Mouse (Mus musculus): ENCODE results near the gene Acss2. TPM values are rescaled to one million over a fixed set of nuclear protein-coding genes. Genes with fewer than 3 reads are reported as not detected.
A peak's percentile ranks its signal among the peaks of the same experiment; 100 is the strongest.
"Not testable (repeated sequence)": the region's sequence is repeated elsewhere in the genome, so short reads cannot be mapped to it uniquely, and the experiment has no call there.

The Acss2 gene
- polyA plus RNA-seq, 1 experiment from 2014 or later, result 14.4 TPM

DNA sequence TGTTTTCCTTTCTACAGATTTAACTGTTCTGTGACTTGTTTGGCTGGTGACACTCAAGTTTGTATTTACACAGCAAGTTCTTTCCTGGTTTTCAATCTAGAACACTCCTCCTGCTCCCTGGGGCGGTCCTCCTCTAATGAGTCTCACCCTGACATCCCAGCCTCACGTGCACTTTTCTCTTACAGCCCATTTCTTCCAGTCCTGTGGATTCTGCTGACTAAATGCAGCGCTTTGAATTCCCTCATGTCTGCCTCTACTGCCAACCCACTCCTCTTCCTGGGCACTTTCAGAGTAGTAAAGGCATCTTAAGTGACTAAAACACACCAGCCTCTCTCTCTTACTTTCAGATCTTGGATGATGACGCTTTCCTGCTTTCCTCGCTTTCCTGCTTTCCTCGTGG, 73.9 kb downstream of the Acss2 start:
- H3K9ac ChIP-seq, result peak overlapping the region; percentile 83
- peaks cover 14% of the 10 kb centered on the region for H3K4me1 ChIP-seq (replicated peaks)
- peak overlapping the region; percentile 67 for H3K4me3 ChIP-seq
- 7% methylated on average over 6 of the region's 6 CpGs for WGBS
- H3K9me3 ChIP-seq (replicated peaks), result no peaks in the 10 kb centered on the region
- H3K4me2 ChIP-seq, result peak overlapping the region; percentile 83
- ATAC-seq (ENCODE audit: insufficient number of reproducible peaks, low FRiP score), result no peak
- no peaks in the 10 kb centered on the region for H3K27me3 ChIP-seq (replicated peaks)
- no peaks in the 10 kb centered on the region for H3K36me3 ChIP-seq
- peak overlapping the region; percentile 87 for H3K27ac ChIP-seq (ENCODE audit: poor library complexity, severe bottlenecking)

- no peaks in the 10 kb centered on the region for H3K27me3 ChIP-seq (replicated peaks)
- peaks cover 14% of the 10 kb centered on the region for H3K4me1 ChIP-seq (replicated peaks)
- H3K9ac ChIP-seq, result peak within 1 kb of the TSS; percentile 83
- peak within 1 kb of the TSS; percentile 83 for H3K4me2 ChIP-seq
- peak within 1 kb of the TSS; percentile 67 for H3K4me3 ChIP-seq
- peak within 1 kb of the TSS; percentile 87 for H3K27ac ChIP-seq (ENCODE audit: poor library complexity, severe bottlenecking)
- peak; percentile 96 for ATAC-seq (ENCODE audit: insufficient number of reproducible peaks, low FRiP score)
- no peaks in the 10 kb centered on the region for H3K9me3 ChIP-seq (replicated peaks)
- under 1% methylated on average over 53 of the region's 53 CpGs for WGBS
- no peaks in the 10 kb centered on the region for H3K36me3 ChIP-seq
Observed at GRCm38 (mm10) chr2:155592137-155592853, 74.5 kb downstream of the Acss2 start, which contains the start of gene Gss. TSS of gene Gss (minus strand) at chr2:155592810.

DNA sequence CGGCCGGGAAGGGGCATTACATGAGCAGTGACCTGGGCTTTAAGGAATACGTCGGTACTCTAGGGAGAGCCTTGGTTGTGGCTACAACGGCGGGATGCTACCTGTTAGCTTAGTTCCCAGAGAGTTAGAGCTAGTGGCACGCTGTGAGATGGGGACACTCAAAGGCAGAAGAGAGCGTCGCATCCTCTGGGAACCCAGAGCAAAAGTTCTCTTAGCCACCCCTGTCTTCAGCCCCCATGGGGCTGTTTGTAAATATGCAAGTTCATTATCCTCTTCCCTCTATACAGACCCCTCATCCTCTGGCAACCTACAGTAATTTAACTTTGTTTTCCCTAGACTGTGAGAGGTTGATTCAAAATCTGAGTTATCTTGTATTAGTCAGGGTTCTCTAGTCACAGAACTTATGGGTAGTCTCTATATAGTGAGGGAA, 75.1 kb downstream of the Acss2 start:
- Histone ChIP-seq H3K4me1 (replicated peaks) (peaks cover 14% of the 10 kb centered on the region), H3K27ac (ENCODE audit: poor library complexity, severe bottlenecking) (peak overlapping the region; percentile 87), H3K9ac (peak overlapping the region; percentile 78), H3K9me3 (replicated peaks) (no peaks in the 10 kb centered on the region), H3K4me3 (peak overlapping the region; percentile 67), H3K27me3 (replicated peaks) (no peaks in the 10 kb centered on the region), H3K4me2 (peak overlapping the region; percentile 83), H3K36me3 (no peaks in the 10 kb centered on the region)
- ATAC-seq (ENCODE audit: insufficient number of reproducible peaks, low FRiP score), result no peak
- 0% methylated on average over 9 of the region's 9 CpGs for WGBS

DNA sequence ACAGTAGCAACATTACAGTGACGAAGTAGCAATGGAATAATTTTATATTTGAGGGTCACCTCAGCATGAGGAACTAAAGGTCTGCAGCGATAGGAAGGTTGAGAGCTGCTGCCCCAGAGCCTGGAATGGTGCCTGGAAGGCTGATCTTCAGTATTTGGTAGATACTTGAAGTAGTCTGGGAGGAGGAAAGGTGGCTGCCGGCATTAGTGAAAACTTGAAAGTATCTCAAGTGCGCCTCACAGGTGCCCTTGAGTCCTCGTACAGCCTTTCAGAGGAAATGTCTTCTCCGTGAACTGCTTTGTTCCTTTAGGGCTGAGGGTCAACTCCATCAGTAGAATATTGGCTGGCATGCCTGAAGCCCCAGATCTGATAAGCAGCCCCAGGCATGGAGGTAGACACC, 77.8 kb downstream of the Acss2 start:
- H3K4me1 ChIP-seq (replicated peaks), result peaks cover 11% of the 10 kb centered on the region
- H3K27ac ChIP-seq (ENCODE audit: poor library complexity, severe bottlenecking), result no peak overlapping the region
- H3K27me3 ChIP-seq (replicated peaks), result no peaks in the 10 kb centered on the region
- no peaks in the 10 kb centered on the region for H3K36me3 ChIP-seq
- no peak overlapping the region for H3K4me3 ChIP-seq
- no peaks in the 10 kb centered on the region for H3K9me3 ChIP-seq (replicated peaks)
- no peak overlapping the region for H3K9ac ChIP-seq
- ATAC-seq (ENCODE audit: insufficient number of reproducible peaks, low FRiP score), result no peak
- WGBS, result 81% methylated on average over 6 of the region's 6 CpGs
- no peak overlapping the region for H3K4me2 ChIP-seq

DNA sequence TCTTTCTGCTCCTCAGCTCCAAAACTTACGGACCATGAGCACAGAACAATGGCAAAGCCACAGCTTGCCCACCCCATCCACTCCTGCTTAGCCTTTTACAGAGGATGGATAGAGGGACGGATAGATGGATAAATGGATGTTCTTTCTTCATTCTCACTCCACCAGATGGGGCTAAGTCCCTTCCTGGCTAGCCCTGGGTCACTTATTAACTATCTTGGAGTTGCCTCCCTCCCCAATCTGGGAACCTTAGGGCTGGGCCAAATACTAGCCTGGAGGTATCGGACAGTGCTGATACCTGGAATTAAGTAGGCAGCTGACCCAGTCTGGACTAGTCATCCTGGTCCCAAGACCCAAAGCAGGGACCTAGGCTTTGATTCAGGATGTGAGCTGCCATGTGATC, 86.0 kb downstream of the Acss2 start:
- Histone ChIP-seq H3K36me3 (no peaks in the 10 kb centered on the region), H3K27me3 (replicated peaks) (no peaks in the 10 kb centered on the region), H3K27ac (ENCODE audit: poor library complexity, severe bottlenecking) (peak overlapping the region; percentile 87; the same call in 1 of the 2 replicates), H3K4me1 (replicated peaks) (peaks cover 36% of the 10 kb centered on the region), H3K4me3 (no peak overlapping the region), H3K4me2 (no peak overlapping the region), H3K9me3 (replicated peaks) (no peaks in the 10 kb centered on the region), H3K9ac (no peak overlapping the region)
- 52% methylated on average over 3 of the region's 3 CpGs for WGBS
- ATAC-seq (ENCODE audit: insufficient number of reproducible peaks, low FRiP score), result no peak

- Histone ChIP-seq H3K4me1 (replicated peaks) (peaks cover 36% of the 10 kb centered on the region), H3K4me2 (peak overlapping the region; percentile 44), H3K4me3 (no peak overlapping the region; the same call in 1 of the 2 replicates), H3K9me3 (replicated peaks) (no peaks in the 10 kb centered on the region), H3K27ac (ENCODE audit: poor library complexity, severe bottlenecking) (peak overlapping the region; percentile 87), H3K9ac (peak overlapping the region; percentile 45; the same call in 1 of the 2 replicates), H3K27me3 (replicated peaks) (no peaks in the 10 kb centered on the region), H3K36me3 (no peaks in the 10 kb centered on the region)
- 28% methylated on average over 10 of the region's 10 CpGs for WGBS
- ATAC-seq (ENCODE audit: insufficient number of reproducible peaks, low FRiP score), result peak; percentile 88
Observed at GRCm38 (mm10) chr2:155604560-155605235, 87.0 kb downstream of the Acss2 start.

DNA sequence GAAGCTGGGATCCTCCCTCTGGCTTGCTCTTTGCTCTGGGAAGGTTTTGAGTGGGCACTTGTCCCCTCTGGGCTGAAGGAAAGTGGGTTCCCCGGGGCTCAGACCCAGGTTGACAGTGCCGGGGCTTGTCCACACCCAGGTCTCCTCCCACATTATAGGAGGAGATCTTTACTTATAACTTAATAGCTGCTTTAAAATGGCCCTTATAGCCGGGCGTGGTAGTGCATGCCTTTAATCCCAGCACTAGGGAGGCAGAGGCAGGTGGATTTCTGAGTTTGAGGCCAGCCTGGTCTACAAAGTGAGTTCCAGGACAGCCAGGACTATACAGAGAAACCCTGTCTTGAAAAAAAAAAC, 87.5 kb downstream of the Acss2 start:
- not testable (repeated sequence) for H3K9me3 ChIP-seq (replicated peaks); H3K9ac ChIP-seq; H3K4me3 ChIP-seq; H3K36me3 ChIP-seq; H3K27me3 ChIP-seq (replicated peaks)
- H3K4me2 ChIP-seq, result peak overlapping the region; percentile 44
- H3K27ac ChIP-seq (ENCODE audit: poor library complexity, severe bottlenecking), result peak overlapping the region; percentile 87
- peak; percentile 30; the same call in 1 of the 2 replicates for ATAC-seq (ENCODE audit: insufficient number of reproducible peaks, low FRiP score)
- WGBS, result 53% methylated on average over 4 of the region's 4 CpGs
- H3K4me1 ChIP-seq (replicated peaks), result peaks cover 36% of the 10 kb centered on the region

- no peaks in the 10 kb centered on the region for H3K36me3 ChIP-seq
- H3K9ac ChIP-seq, result no peak overlapping the region
- no peak for ATAC-seq (ENCODE audit: insufficient number of reproducible peaks, low FRiP score)
- no peak overlapping the region for H3K4me2 ChIP-seq
- peaks cover 41% of the 10 kb centered on the region for H3K4me1 ChIP-seq (replicated peaks)
- WGBS, result 58% methylated on average over 4 of the region's 4 CpGs
- no peaks in the 10 kb centered on the region for H3K9me3 ChIP-seq (replicated peaks)
- H3K27ac ChIP-seq (ENCODE audit: poor library complexity, severe bottlenecking), result peak overlapping the region; percentile 87
- no peak overlapping the region for H3K4me3 ChIP-seq
- no peaks in the 10 kb centered on the region for H3K27me3 ChIP-seq (replicated peaks)
Observed at GRCm38 (mm10) chr2:155606360-155606759, 88.6 kb downstream of the Acss2 start.

- peak within 1 kb of the TSS; percentile 46 for H3K4me3 ChIP-seq
- peak within 1 kb of the TSS; percentile 65 for H3K9ac ChIP-seq
- H3K36me3 ChIP-seq, result peaks cover 17% of the 10 kb centered on the region
- peak; percentile 40; the same call in 1 of the 2 replicates for ATAC-seq (ENCODE audit: insufficient number of reproducible peaks, low FRiP score)
- H3K27ac ChIP-seq (ENCODE audit: poor library complexity, severe bottlenecking), result peak within 1 kb of the TSS; percentile 86
- WGBS, result 28% methylated on average over 4 of the region's 4 CpGs
- H3K4me2 ChIP-seq, result peak within 1 kb of the TSS; percentile 90
- no peaks in the 10 kb centered on the region for H3K27me3 ChIP-seq (replicated peaks)
- no peaks in the 10 kb centered on the region for H3K9me3 ChIP-seq (replicated peaks)
- peaks cover 43% of the 10 kb centered on the region for H3K4me1 ChIP-seq (replicated peaks)
Observed at GRCm38 (mm10) chr2:155610978-155611377, 93.2 kb downstream of the Acss2 start, which contains the start of gene Myh7b. TSS of gene Myh7b (plus strand) at chr2:155611212.

DNA sequence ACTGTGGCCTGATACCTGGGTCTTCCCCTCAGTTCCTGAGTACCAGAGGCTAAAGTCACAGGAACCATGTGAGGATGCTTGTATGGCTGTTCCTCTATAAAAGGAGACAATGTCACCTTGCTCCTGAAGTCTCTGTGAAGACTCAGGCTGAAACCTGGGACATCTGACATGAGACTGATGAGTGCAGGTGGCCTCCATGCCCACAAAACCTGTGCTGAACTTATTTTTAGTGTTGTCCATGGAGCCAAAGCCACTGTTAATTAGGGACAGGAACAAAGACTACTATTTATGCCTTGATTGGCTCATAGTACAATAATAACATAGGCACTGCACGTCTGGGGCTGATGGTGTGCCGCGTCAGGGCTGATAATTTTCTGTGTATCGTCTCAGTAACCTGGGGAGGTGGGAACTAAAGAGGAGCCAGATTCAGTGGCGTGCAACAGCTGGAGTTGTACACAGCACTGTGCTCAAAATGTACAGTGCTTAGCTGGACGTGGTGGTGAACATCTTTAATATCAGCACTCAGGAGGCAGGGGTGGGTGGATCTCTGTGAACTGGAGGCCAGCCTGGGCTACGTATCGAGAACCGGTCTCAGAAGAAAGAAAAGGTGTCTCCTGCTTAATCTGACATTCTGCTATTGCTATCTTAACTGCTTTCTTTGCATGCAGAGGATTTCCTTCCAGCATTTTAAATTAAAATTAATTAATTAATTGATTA, 94.2 kb downstream of the Acss2 start:
- H3K4me3 ChIP-seq, result peak overlapping the region; percentile 46
- no peaks in the 10 kb centered on the region for H3K9me3 ChIP-seq (replicated peaks)
- H3K4me1 ChIP-seq (replicated peaks), result peaks cover 40% of the 10 kb centered on the region
- peak overlapping the region; percentile 65 for H3K9ac ChIP-seq
- H3K27ac ChIP-seq (ENCODE audit: poor library complexity, severe bottlenecking), result peak overlapping the region; percentile 86
- no peak for ATAC-seq (ENCODE audit: insufficient number of reproducible peaks, low FRiP score)
- peak overlapping the region; percentile 90 for H3K4me2 ChIP-seq
- H3K36me3 ChIP-seq, result peaks cover 17% of the 10 kb centered on the region
- WGBS, result 57% methylated on average over 9 of the region's 9 CpGs
- no peaks in the 10 kb centered on the region for H3K27me3 ChIP-seq (replicated peaks)

- WGBS, result 2% methylated on average over 20 of the region's 20 CpGs
- Histone ChIP-seq H3K9ac (peak overlapping the region; percentile 65), H3K4me3 (peak overlapping the region; percentile 46), H3K27ac (ENCODE audit: poor library complexity, severe bottlenecking) (peak overlapping the region; percentile 86), H3K27me3 (replicated peaks) (no peaks in the 10 kb centered on the region), H3K9me3 (replicated peaks) (no peaks in the 10 kb centered on the region), H3K4me1 (replicated peaks) (peaks cover 44% of the 10 kb centered on the region), H3K36me3 (peaks cover 23% of the 10 kb centered on the region), H3K4me2 (peak overlapping the region; percentile 90)
- ATAC-seq (ENCODE audit: insufficient number of reproducible peaks, low FRiP score), result peak; percentile 95
Observed at GRCm38 (mm10) chr2:155613326-155613755, 95.6 kb downstream of the Acss2 start.
